Comparison of ENCODE assay signal across 7 mouse cellular contexts in the genomic region with DNA sequence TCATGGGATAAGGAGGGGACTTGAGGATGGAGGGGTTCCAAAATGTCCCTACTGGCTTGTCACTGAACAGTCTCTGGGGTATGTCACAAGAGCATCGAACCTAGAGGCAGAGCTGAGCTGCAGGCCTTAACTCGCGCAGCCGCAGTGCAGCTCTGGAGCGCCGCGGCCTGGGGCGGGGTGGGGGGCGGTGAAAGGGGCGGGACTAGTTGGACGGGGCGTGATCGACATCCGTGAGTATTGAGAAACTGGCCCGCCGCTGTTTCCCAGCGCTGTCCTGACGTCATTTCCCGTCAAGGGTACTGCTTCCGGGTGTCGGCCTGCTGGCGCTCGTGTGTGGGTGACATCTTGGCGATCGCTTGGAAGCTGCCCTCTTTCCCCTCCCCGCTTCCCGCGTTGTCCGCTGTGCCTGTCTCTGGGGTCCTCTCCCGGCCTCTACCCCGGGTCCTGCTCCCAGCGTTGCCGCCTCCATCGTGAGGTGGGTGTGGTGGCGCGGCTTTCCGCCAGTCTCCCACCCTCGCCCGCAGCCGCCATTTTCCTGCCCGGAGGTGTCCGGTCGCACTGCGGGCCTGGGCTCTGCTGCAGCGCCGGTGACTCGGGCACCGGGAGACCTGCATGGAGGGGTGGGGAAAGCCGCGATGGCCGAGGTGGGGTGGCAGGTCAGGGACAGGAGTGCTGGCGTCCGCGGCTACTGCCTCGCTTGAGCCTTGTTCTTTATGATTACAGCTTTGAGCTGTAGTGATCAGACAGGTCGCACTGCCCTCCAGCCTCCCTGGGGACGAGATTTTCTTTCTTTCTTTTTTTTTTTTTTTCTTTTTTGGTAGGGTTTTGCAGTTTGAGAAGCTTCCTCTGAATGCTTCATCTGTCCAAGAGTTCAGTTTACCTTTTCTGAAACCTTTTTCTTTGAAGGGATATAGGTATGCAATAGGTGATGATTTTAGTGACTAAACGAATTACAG. TPM values are rescaled to one million over a fixed set of nuclear protein-coding genes. Genes with fewer than 3 reads are reported as not detected.
DNase-seq lines count a peak whose midpoint lies in the region; ATAC-seq lines count a peak whose summit lies in the region.

A gene (plus strand): TSS at position 283 of the 956 bp plus-strand sequence.

- peak within 1 kb of the TSS; percentile 89 for H3K27ac ChIP-seq in embryonic facial prominence, embryonic 12.5 days
- peak within 1 kb of the TSS; percentile 84 for H3K27ac ChIP-seq in limb, embryonic 11.5 days (replicated peaks; ENCODE audit: low read depth, low read length)
- H3K27ac ChIP-seq in midbrain, embryonic 14.5 days (replicated peaks; ENCODE audit: low read depth, low read length), result peak within 1 kb of the TSS; percentile 93

- peak; percentile 97 for ATAC-seq in embryonic facial prominence, embryonic 12.5 days (ENCODE audit: insufficient number of reproducible peaks, insufficient read depth, low FRiP score, low TSS enrichment)
- peak; percentile 98 for ATAC-seq in limb, embryonic 11.5 days (ENCODE audit: insufficient number of reproducible peaks, low FRiP score, low TSS enrichment, low read depth)
- ATAC-seq in midbrain, embryonic 14.5 days (ENCODE audit: low FRiP score, low TSS enrichment), result peak; percentile 99

- peak within 1 kb of the TSS; percentile 67 for H3K4me2 ChIP-seq in embryonic facial prominence, embryonic 12.5 days (replicated peaks)
- H3K4me2 ChIP-seq in limb, embryonic 11.5 days (ENCODE audit: low read depth, severe bottlenecking), result peak within 1 kb of the TSS; percentile 72
- peak within 1 kb of the TSS; percentile 80 for H3K4me2 ChIP-seq in midbrain, embryonic 14.5 days (ENCODE audit: low read length)

- peak within 1 kb of the TSS; percentile 98 for H3K4me3 ChIP-seq in embryonic facial prominence, embryonic 12.5 days
- H3K4me3 ChIP-seq in limb, embryonic 11.5 days (ENCODE audit: low read depth, low read length), result peak within 1 kb of the TSS; percentile 89
- H3K4me3 ChIP-seq in midbrain, embryonic 14.5 days (replicated peaks; ENCODE audit: low read depth, low read length), result peak within 1 kb of the TSS; percentile 95

- peak; percentile 92 for DNase-seq in adrenal gland, postnatal 25 days
- DNase-seq in heart, adult 11 months, result peak; percentile 99
- peak; percentile 94 for DNase-seq in kidney, adult 18-20 months
- DNase-seq in limb, embryonic 11.5 days (ENCODE audit: low spot score), result peak; percentile 98
- peak; percentile 99 for DNase-seq in midbrain, embryonic 14.5 days
- peak; percentile 86 to 87 for DNase-seq in spleen, adult 18-20 months

- under 1% methylated on average over 58 of the region's 58 CpGs for WGBS in embryonic facial prominence, embryonic 12.5 days
- WGBS in limb, embryonic 11.5 days, result under 1% methylated on average over 58 of the region's 58 CpGs
- WGBS in midbrain, embryonic 14.5 days, result under 1% methylated on average over 58 of the region's 58 CpGs

- peaks cover 6% of the 10 kb centered on the region for H3K4me1 ChIP-seq in embryonic facial prominence, embryonic 12.5 days
- H3K4me1 ChIP-seq in limb, embryonic 11.5 days (ENCODE audit: control insufficient read depth, insufficient read depth, low read length), result no peaks in the 10 kb centered on the region
- H3K4me1 ChIP-seq in midbrain, embryonic 14.5 days (ENCODE audit: control insufficient read depth, insufficient read depth, low read length), result 0 out of 2 replicates have a peak, but pooled peaks cover 3% of the 10 kb centered on the region

- H3K9ac ChIP-seq in embryonic facial prominence, embryonic 12.5 days, result peak within 1 kb of the TSS; percentile 94
- peak within 1 kb of the TSS; percentile 90 for H3K9ac ChIP-seq in limb, embryonic 11.5 days (ENCODE audit: low read length)
- H3K9ac ChIP-seq in midbrain, embryonic 14.5 days (replicated peaks; ENCODE audit: low read length), result peak within 1 kb of the TSS; percentile 90

- no peaks in the 10 kb centered on the region for H3K9me3 ChIP-seq in embryonic facial prominence, embryonic 12.5 days
- H3K9me3 ChIP-seq in limb, embryonic 11.5 days (ENCODE audit: control insufficient read depth, low read length), result no peaks in the 10 kb centered on the region
- no peaks in the 10 kb centered on the region for H3K9me3 ChIP-seq in midbrain, embryonic 14.5 days (ENCODE audit: control insufficient read depth, low read length)

- no peaks in the 10 kb centered on the region for H3K27me3 ChIP-seq in embryonic facial prominence, embryonic 12.5 days
- no peaks in the 10 kb centered on the region for H3K27me3 ChIP-seq in limb, embryonic 11.5 days (ENCODE audit: control insufficient read depth, insufficient read depth, low read length)
- H3K27me3 ChIP-seq in midbrain, embryonic 14.5 days (ENCODE audit: control insufficient read depth, insufficient read depth, low read length), result no peaks in the 10 kb centered on the region

- peaks cover 13% of the 10 kb centered on the region for H3K36me3 ChIP-seq in embryonic facial prominence, embryonic 12.5 days
- peaks cover 2% of the 10 kb centered on the region; the same call in 1 of the 2 replicates for H3K36me3 ChIP-seq in limb, embryonic 11.5 days (ENCODE audit: control insufficient read depth, insufficient read depth, low read length)
- peaks cover 18% of the 10 kb centered on the region for H3K36me3 ChIP-seq in midbrain, embryonic 14.5 days (ENCODE audit: control insufficient read depth, insufficient read depth, low read length)

RNA-seq across cellular contexts. Expression of the gene that starts here (rescaled TPM):
- 245 and 249 TPM in 2 replicates for total RNA-seq in adrenal gland, postnatal 25 days (2021)
- 207 and 219 TPM in 2 replicates for polyA plus RNA-seq in embryonic facial prominence, embryonic 12.5 days (2016; fragmentation: Nextera tagmentation; extraction: Ambion mirVana)
- polyA plus RNA-seq in limb, embryonic 11.5 days (2014; fragmentation: Nextera tagmentation; extraction: Ambion mirVana), result 142 and 144 TPM in 2 replicates
- 207 and 269 TPM in 2 replicates for polyA plus RNA-seq in midbrain, embryonic 14.5 days (2014; fragmentation: Nextera tagmentation; extraction: Ambion mirVana)

Comparison
In these comparisons a context has a peak if more than half of its experiments do, and no peak if none do; other contexts are left out.
1. Peak in every context shown above with its lines: DNase-seq, ATAC-seq, H3K4me3 ChIP-seq and H3K27ac ChIP-seq.